Mouse (Mus musculus): ENCODE data around the gene Bcl2l15.
A peak's percentile ranks its signal among the peaks of the same experiment; 100 is the strongest.
"Not testable (repeated sequence)": the region's sequence is repeated elsewhere in the genome, so short reads cannot be mapped to it uniquely, and the experiment has no call there.

Gene Bcl2l15

GRCm38 (mm10) chr3:103831146-103831545, 1.3 kb upstream of the Bcl2l15 start:
- peak; percentile 71 for DNase-seq (ENCODE audit: inconsistent ontology term)

DNA sequence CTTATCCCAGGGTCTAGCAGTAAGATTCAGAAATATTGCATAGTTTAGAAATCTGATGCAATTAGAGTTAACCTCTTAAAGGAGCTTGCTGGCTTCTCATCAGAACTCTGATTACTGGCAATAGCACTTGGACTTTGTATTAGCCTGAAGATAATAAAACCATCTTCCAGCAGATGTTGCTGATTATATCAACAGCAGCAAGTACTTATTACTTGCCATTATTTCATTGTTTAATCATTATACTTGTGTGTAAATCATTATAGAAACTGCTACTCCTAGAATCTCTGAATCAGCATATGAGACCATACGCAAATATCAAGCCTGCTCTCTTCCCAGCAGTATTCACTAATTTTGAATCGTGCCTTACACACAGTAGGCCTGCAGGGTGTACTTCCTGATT, 1.6 kb downstream of the Bcl2l15 start:
- no peak for DNase-seq (ENCODE audit: inconsistent ontology term)

DNA sequence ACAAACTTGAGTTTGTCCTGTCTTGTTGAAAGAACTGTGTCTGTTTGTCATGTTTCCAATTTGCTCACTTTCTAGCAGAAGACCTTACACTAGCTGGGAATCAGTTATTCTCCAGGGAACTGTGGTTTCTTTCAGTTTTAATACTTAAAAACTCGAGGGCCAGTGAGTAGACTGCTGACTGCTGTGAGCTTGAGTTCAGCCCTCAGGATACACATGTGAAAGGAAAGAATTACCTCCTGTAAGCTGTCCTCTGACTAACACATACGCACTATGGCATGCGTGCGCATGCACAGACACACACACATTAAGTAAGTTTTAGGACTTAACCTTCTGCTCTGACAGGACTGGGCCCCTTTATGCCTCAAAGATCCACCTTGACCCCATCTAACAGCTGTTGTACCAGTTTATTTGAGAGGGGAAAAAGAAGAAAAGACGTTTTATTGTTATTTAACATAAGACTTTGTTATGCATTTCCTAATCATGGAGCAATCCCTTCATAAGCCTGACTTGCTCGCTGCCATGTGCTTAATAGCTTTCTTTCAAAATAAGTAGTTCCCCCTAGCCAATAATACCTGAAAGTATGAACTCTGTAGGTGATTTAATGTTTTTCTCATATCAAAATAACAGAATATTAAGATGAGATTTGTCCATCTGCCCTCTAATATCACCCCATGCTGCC, 3.0 kb downstream of the Bcl2l15 start:
- no peak for DNase-seq (ENCODE audit: inconsistent ontology term)

GRCm38 (mm10) chr3:103835951-103836310, 3.5 kb downstream of the Bcl2l15 start:
- DNase-seq (ENCODE audit: inconsistent ontology term), result no peak

GRCm38 (mm10) chr3:103836453-103836852, 4.1 kb downstream of the Bcl2l15 start:
- no peak for DNase-seq (ENCODE audit: inconsistent ontology term)

GRCm38 (mm10) chr3:103839711-103840110, 7.3 kb downstream of the Bcl2l15 start:
- no peak for DNase-seq (ENCODE audit: inconsistent ontology term)

DNA sequence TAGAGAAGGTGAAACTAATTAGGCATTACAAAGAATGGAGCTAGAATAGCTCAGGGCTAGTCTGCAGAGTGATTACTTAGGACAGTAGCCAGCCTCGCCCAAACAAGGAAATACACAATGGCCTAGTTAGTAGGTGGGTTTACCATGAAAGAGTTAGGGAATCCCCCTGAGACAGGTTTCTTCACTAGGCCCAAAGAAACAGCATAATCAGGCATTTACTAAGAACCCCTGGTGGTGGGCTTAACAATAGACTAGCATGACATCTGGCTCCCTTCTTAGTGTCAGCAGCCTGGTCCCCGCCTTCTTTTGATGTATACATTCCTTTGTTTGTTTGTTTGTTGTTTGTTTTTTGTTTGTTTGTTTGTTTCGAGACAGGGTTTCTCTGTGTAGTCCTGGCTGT, 7.8 kb downstream of the Bcl2l15 start:
- not testable (repeated sequence) for DNase-seq (ENCODE audit: inconsistent ontology term)

DNA sequence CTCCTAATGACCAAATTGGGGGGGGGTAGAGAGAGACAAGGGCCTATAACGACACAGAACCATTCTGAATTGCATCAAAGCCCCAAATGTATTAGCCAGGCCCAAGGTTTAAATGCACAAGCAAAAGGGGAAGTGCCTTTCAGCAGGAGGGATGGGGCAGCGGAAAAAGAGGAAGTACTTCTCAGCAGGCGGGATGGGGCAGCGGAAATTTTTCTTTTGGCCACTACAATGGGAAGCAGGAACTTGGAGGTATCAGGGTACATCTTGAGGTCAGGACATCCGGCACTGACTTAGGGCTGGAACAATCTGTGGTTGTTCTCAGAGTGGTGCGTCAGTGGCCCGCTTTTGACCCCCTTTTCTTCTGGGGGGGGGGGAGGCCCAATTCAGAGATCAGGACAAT, 8.5 kb downstream of the Bcl2l15 start:
- DNase-seq (ENCODE audit: inconsistent ontology term), result not testable (repeated sequence)

DNA sequence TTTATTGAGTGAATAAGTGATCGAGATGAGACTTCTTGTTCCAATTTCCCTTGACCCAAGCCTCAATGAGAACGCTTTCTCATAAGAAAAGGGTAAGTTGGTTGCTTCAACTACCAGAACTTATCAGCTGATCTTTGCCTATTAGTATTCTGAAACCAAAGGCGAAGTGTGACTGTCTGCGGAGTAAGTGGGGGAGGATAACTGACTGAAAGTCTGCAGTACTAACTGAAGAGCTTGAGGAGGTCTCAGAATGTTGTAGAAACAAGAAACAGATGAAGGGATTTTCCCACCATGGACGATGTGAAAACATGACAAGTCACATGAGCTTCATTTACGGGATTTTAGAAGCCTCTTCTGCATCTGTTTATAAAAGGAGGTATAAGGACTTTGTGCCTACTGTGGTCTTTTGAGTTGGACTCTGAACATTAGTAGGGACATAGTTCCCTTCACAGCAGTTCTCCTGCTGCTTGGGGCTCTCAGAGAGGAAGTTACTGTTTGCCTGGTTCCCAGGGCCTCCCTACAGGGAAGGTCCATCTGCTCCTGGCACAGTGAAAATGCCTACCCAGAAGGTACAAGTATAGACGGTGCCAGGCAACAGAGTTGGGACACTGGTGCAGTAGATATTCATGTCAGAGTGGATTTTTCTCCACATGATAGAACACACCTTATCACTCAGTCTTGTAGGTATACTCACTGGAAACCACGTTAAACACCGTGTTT, 18.4 kb downstream of the Bcl2l15 start:
- DNase-seq (ENCODE audit: inconsistent ontology term), result no peak

- no peak for DNase-seq (ENCODE audit: inconsistent ontology term)
Observed at GRCm38 (mm10) chr3:103851481-103851880, 19.1 kb downstream of the Bcl2l15 start.

GRCm38 (mm10) chr3:103851882-103852281, 19.5 kb downstream of the Bcl2l15 start:
- DNase-seq (ENCODE audit: inconsistent ontology term), result no peak

GRCm38 (mm10) chr3:103852565-103853299, 20.3 kb downstream of the Bcl2l15 start:
- DNase-seq (ENCODE audit: inconsistent ontology term), result peak; percentile 77

DNA sequence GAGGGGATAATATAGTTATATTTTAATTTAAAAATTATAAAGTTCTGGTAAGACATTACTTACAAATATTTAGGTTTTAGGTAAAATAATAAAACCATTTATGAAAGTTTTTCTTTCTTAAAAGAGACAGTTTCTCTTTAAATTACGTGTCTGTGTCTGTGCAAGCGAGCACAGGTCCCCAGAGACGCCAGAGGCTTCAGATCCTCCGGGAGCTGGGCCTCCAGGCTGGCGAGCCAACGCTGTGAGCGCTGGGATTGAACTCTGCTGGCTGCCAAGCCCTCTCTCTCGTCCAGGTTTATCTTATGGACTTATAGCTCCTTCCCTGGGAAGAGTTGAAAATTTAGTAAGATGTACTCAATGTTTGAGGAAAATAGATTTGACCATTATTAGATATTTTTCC, 21.4 kb downstream of the Bcl2l15 start:
- DNase-seq (ENCODE audit: inconsistent ontology term), result no peak

- DNase-seq (ENCODE audit: inconsistent ontology term), result no peak
Observed at GRCm38 (mm10) chr3:103857036-103857805, 24.8 kb downstream of the Bcl2l15 start.

GRCm38 (mm10) chr3:103857977-103858563, 25.7 kb downstream of the Bcl2l15 start:
- DNase-seq (ENCODE audit: inconsistent ontology term), result no peak

- no peak for DNase-seq (ENCODE audit: inconsistent ontology term)
Observed at GRCm38 (mm10) chr3:103858881-103859801, 26.7 kb downstream of the Bcl2l15 start, which contains the start of gene Ptpn22. Gene Ptpn22 (plus strand): TSS chr3:103859795.

GRCm38 (mm10) chr3:103859851-103860391, 27.5 kb downstream of the Bcl2l15 start:
- peak; percentile 86 for DNase-seq (ENCODE audit: inconsistent ontology term)

DNA sequence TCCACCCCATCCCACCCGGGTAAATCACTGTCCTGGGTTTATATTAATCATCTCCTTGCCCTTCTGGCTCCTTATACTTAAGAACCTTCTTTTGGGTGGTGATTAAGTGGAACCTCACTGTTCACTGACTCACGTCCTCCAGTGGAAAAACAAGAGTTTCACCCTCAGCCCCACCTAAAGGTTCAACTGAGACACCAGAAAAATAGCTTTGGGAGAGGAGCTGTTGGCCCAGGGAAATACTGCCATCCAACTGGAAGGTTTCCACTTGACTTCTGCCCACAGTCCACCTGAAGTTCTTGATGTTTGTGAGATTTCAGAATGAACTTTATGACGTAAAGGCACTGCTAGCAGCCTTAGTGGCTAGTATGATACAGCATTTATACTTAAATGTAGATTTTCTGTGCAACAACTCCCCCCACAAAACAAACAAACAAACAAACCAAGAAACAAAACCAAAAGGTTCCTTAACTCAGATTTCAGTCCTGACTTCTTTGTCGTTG, 30.4 kb downstream of the Bcl2l15 start:
- DNase-seq (ENCODE audit: inconsistent ontology term), result no peak

GRCm38 (mm10) chr3:103864200-103864599, 31.8 kb downstream of the Bcl2l15 start:
- no peak for DNase-seq (ENCODE audit: inconsistent ontology term)

DNA sequence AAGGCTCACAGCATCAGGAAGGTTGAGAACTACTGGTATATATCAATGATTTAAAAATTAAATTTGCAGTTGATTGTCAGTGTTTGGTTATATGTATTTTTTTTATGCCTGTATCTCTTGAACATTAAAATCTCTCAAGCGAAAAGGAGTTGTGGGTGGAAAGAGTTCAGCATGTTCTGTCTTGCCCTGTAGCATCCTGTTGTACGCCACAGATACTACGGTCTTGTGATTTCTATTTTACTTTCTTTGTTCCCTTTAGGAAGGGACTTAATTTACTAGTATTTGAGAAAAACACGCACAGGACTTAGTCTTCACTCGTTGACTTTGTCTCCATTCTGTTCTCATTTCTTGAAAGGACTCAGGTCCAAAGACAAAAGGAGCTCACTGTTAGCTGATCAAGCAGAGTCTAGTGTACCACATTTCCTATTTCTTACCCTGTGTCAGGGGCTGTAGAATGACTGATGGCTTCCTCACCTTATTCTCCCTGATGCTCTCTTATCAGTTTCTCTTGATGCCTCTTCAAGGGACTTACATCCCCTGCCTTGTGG, 35.1 kb downstream of the Bcl2l15 start:
- DNase-seq (ENCODE audit: inconsistent ontology term), result no peak

Measured in Muller cell, postnatal 12 days (primary cell).